Mouse (Mus musculus) spleen, adult 10 weeks (tissue): ENCODE results near the gene Olfr1355. TPM values are rescaled to one million over a fixed set of nuclear protein-coding genes. Genes with fewer than 3 reads are reported as not detected.

Experiments
- polyA plus RNA-seq: library from polyadenylated mRNA; stranded (reverse); fragments of 350-450 nt; fragmentation: Illumina TruSeq; extraction: RNeasy Lipid Tissue Mini Kit (QIAGEN cat#74804); gene quantifications from one replicate; pipeline ENCODE4 v1.2.3, GENCODE M21; 2015; ENCODE audit warnings: low replicate concordance; ENCODE audit not compliant: insufficient read depth

The Olfr1355 gene
- not detected for polyA plus RNA-seq

GRCm38 (mm10) chr10:78875240-78875639 lies at the start of gene Olfr1355:
Gene Olfr1355 (plus strand): TSS chr10:78875540.

DNA sequence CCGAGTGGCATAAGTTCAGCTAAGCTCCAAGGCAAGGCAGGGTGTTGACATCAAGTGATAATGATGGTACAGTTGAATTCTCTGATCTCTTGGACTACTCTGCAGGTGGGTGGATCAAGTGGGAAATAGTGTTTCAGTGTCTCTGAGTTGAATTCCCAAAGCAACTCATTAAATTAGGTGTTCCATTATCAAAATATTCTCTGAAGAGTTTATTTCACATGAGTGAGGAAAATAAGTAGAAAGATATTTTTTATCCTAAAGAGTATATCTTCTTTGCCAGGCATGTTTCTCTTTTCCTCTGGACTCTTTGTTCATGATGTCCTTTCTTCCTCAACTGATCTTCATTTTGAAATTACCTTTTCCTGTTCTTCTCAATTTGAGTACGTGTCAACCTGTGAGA lies 23.3 kb upstream of the Olfr1355 start, which contains the start of gene Olfr1356:
Gene Olfr1356, minus strand, starts transcription at position 101 of the 400 bp plus-strand sequence.

DNA sequence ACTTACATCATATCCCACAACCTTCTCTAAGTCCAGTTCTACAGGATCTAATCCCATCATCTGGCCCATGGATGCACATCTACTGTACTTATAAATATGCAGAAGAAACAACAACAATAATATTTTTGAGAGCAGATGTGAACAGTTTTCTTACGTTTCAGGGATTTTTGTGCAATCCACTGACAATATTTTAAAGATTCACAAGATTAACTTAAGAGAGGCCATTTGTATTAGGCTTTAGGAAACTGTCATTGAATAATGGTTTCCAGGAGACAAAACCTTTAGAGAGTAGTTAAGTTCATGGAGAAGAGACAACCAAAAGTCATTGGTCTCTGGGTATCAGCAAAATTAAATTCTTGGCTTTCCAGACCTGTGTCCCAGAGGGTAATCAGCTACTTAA lies 37.5 kb downstream of the Olfr1355 start, which contains the start of gene Olfr1354:
Gene Olfr1354, plus strand, starts transcription at position 301 of the 400 bp plus-strand sequence.

Other genes with a start within 250 kb of the Olfr1355 start
- gene Casp14, start 157.2 kb upstream of the Olfr1355 start, polyA plus RNA-seq, result not detected
- gene Ccdc105, start 122.5 kb upstream of the Olfr1355 start, polyA plus RNA-seq, result not detected
- not detected for gene Slc1a6, start 95.0 kb upstream of the Olfr1355 start, polyA plus RNA-seq
- gene Olfr1356, start 23.4 kb upstream of the Olfr1355 start, polyA plus RNA-seq, result not detected
- not detected for gene Olfr1354, start 37.6 kb downstream of the Olfr1355 start, polyA plus RNA-seq
- gene Olfr8, start 75.1 kb downstream of the Olfr1355 start, polyA plus RNA-seq, result not detected
- gene Olfr1353, start 87.8 kb downstream of the Olfr1355 start, polyA plus RNA-seq, result not detected
- gene Olfr1352, start 105.5 kb downstream of the Olfr1355 start, polyA plus RNA-seq, result not detected
- not detected for gene Olfr1351, start 136.9 kb downstream of the Olfr1355 start, polyA plus RNA-seq
- not detected for gene Olfr57, start 153.2 kb downstream of the Olfr1355 start, polyA plus RNA-seq
- 28.6 TPM for gene 2610008E11Rik, start 222.1 kb downstream of the Olfr1355 start, polyA plus RNA-seq